Mouse (Mus musculus): ENCODE data around the gene Crtc2.

DNA sequence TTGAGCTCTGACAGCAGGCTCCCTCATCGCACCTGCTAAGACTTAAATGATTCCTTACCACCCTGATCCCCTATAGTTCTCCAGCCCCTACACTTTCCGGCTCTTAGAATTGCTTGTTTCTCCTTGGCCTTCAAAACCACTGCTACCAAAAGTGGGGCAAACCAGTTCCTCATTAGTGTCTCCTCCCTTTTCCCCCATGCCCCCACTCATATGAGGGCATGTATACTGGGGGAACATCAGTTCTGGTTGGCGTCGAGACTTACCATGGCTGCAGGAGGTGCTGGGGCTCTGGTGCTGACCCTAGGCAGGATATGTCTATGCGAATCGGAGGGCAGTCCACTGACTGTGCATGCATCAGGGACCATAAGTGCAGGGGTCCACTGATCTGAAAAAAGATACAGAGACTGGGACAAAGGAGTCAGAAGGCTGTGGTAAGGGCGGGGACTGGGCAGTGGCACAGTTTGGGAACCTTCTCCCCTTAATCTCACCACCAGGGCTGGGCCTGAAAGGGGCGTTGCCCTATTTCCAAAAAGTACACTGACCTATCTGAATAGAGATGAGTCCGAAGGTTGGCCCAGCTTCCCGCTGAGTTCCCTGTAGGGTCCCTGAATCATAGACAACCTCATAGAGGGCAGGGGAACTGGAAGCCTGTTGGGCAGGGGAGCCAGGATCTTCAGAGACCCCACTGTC is 12.1 kb upstream of the Crtc2 start:
- no peak for TF ChIP-seq CTCF (IDR thresholded peaks at IDR 0.05; ENCODE audit: low read depth, low read length)
- TF ChIP-seq TAL1 (conservative IDR thresholded peaks at IDR 0.05; ENCODE audit: low read depth, low read length), result no peak
- no peak for TF ChIP-seq GATA1 (IDR thresholded peaks at IDR 0.05; ENCODE audit: borderline replicate concordance, low read length)
